Mouse (Mus musculus) spleen, adult 2 months (tissue): ENCODE measurements around the gene Rhoc. TPM values are rescaled to one million over a fixed set of nuclear protein-coding genes. Genes with fewer than 3 reads are reported as not detected.
"Not testable (repeated sequence)": the region's sequence is repeated elsewhere in the genome, so short reads cannot be mapped to it uniquely, and the experiment has no call there.

ENCODE experiments used
- DNase-seq, 2 experiments: peaks; one replicate each; pipeline versions ENCODE4 v3.0.0 to v3.0.0-alpha.2; 2012 to 2021; ENCODE audit warnings: low spot score in 2 of 2, low read depth in 1 of 2
- H3K27ac ChIP-seq: fragments of 200-500 bp; 2 replicates; pipeline ENCODE4 v1.5.1; 2012; ENCODE audit warnings: low read length, inconsistent platforms; ENCODE audit not compliant: insufficient read depth
- H3K27me3 ChIP-seq: fragments of 200-500 bp; 2 replicates; pipeline ENCODE4 v1.6.1; 2012; ENCODE audit warnings: mild to moderate bottlenecking, moderate library complexity, low read length, inconsistent platforms; ENCODE audit not compliant: control insufficient read depth, insufficient read depth
- H3K36me3 ChIP-seq: fragments of 200-500 bp; 2 replicates; pipeline ENCODE4 v1.6.1; 2012; ENCODE audit warnings: mild to moderate bottlenecking, low read length, inconsistent platforms; ENCODE audit not compliant: control insufficient read depth, insufficient read depth
- H3K4me1 ChIP-seq: fragments of 200-500 bp; 2 replicates; pipeline ENCODE4 v1.6.1; 2011; ENCODE audit warnings: inconsistent platforms; ENCODE audit not compliant: control insufficient read depth, insufficient read depth, insufficient read length
- H3K4me3 ChIP-seq: fragments of 200-500 bp; 2 replicates; pipeline ENCODE4 v1.5.1; 2011; ENCODE audit warnings: mild to moderate bottlenecking, inconsistent platforms; ENCODE audit not compliant: insufficient read depth, insufficient read length; ENCODE audit errors: extremely low read depth
- CTCF ChIP-seq: fragments of 200-500 bp; IDR thresholded peaks from 2 replicates; pipeline ENCODE4 v1.5.1; 2011; ENCODE audit warnings: mild to moderate bottlenecking, inconsistent platforms; ENCODE audit not compliant: insufficient read depth, insufficient read length, insufficient replicate concordance; ENCODE audit errors: extremely low read depth
- POLR2A ChIP-seq: fragments of 200-500 bp; IDR thresholded peaks from 2 replicates; pipeline ENCODE4 v1.6.1; 2011; ENCODE audit warnings: low read depth, low read length, inconsistent platforms
- WGBS: fragments of 180-500 bp; shearing (Covaris S2); methylation state at CpG from one replicate; pipeline ENCODE4 v1.1.7; 2018; 5-methylcytosine and 5-hydroxymethylcytosine counted together
- polyA plus RNA-seq: library from polyadenylated mRNA; depleted of rRNA; stranded (reverse); fragments of >200 nt; gene quantifications from 2 replicates; pipeline ENCODE4 v1.2.3, GENCODE M21; 2012

The Rhoc gene
- polyA plus RNA-seq, 1 experiment: 15.1 TPM

DNA sequence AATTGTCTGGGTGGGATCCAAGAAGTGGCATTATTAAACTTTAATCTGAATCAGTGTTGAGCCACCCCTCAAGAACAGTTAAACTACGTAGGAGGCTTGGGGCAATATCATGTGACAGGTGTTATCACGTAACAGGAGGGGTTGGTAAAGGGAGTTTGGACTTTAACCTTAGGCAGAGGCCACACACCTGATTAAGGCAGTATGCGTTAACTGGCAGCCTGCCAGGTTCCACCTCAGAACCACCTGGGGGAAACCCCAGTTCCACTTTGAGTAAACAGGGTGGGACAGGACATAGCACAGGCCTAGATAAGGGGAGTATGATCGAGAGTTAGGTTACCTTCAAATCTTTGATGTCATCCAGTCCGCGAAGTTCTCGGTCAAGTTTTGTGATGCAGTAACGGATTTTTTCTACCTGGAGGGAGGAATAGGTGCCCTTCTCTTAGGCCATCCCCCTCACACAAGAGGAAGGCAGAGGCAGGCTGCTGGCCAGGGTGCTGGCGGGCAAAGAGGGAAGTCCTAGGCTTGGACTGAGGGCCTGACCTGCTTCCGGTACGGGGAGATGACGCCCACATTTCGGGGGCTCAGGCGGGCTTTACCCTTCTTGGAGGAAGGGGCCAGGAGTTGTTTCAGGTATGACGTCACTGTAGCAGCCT is 8.4 kb downstream of the Rhoc start:
- TF ChIP-seq CTCF: no peak
- no peak for TF ChIP-seq POLR2A
- H3K27me3 ChIP-seq: no peaks in the 10 kb centered on the region
- no peak overlapping the region for H3K4me3 ChIP-seq
- H3K36me3 ChIP-seq: peaks cover 26% of the 10 kb centered on the region
- 83% methylated on average over 15 of the region's 15 CpGs for WGBS
- no peak overlapping the region for H3K27ac ChIP-seq
- H3K4me1 ChIP-seq: peaks cover 3% of the 10 kb centered on the region; the same call in 1 of the 2 replicates
- no peak for DNase-seq

DNA sequence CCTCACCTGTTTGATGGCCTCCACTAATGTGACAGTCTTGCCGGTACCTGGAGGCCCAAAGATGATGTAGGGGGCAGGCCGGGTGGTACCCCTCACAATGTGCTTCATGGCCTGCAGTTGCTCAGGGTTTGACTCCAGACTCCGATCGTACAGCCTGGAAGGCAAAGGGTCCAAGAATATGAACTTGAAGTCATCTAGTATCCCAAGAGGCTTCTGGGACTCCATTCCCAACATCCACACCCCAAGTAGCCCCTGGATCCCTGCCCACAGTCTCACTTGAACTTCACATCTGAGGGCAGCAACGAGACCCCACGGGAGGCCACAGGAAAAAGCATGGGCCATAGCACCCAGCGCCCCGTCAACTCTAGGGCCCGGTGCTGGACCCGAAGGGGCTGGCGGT is 12.5 kb downstream of the Rhoc start:
- 93% methylated on average over 11 of the region's 11 CpGs for WGBS
- no peak for TF ChIP-seq CTCF
- TF ChIP-seq POLR2A: no peak
- no peak for DNase-seq
- Histone ChIP-seq H3K27ac (no peak overlapping the region), H3K4me3 (no peak overlapping the region), H3K4me1 (peaks cover 3% of the 10 kb centered on the region; the same call in 1 of the 2 replicates), H3K36me3 (peaks cover 35% of the 10 kb centered on the region), H3K27me3 (no peaks in the 10 kb centered on the region)

DNA sequence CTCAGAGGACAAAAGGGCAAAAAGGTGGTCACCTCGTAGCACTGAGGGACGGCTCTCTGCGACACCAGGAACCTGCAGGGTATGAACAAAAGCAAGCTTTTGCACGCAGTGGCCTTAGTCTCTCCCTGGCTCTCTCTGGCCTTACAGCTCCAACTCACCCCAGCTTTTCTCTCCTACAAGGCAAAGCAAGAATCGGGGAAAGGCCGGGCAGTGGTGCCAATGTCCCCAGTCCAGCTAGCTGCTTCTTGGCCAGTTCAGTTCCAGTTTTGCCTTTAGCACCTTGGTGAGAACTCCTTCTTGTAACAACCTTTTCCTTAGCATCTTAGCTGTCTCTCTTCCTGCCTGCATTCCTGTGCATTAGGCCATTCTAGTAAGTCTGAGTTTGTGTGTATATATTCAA is 13.3 kb downstream of the Rhoc start:
- no peak for DNase-seq
- TF ChIP-seq POLR2A: no peak
- no peak for TF ChIP-seq CTCF
- Histone ChIP-seq H3K27me3 (no peaks in the 10 kb centered on the region), H3K36me3 (peaks cover 35% of the 10 kb centered on the region), H3K27ac (no peak overlapping the region), H3K4me1 (peaks cover 3% of the 10 kb centered on the region; the same call in 1 of the 2 replicates), H3K4me3 (no peak overlapping the region)
- WGBS: 95% methylated on average over 6 of the region's 6 CpGs

DNA sequence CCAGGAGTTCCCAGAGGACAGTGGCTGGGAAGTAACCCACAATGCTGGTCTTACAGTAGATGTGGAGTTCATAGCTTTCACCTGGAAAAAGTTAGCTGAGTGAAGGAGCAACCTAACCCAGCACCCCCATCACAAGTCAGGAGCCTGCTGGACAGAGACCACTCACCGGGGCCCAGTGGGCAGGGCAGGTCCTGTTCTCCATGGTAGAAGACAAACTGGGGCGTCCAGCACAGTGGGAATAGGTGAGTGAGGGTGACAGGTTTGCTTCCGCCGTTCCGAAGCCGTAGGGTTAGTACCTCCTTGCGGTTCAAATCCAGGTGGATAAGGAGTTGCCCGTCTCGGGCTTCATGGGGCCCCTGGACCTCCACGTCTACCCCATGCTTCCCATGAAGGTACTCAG is 16.1 kb downstream of the Rhoc start:
- Histone ChIP-seq H3K27ac (no peak overlapping the region), H3K4me1 (no peaks in the 10 kb centered on the region), H3K36me3 (peaks cover 32% of the 10 kb centered on the region), H3K27me3 (no peaks in the 10 kb centered on the region), H3K4me3 (no peak overlapping the region)
- 95% methylated on average over 10 of the region's 10 CpGs for WGBS
- no peak for DNase-seq
- TF ChIP-seq POLR2A: no peak
- TF ChIP-seq CTCF: no peak

DNA sequence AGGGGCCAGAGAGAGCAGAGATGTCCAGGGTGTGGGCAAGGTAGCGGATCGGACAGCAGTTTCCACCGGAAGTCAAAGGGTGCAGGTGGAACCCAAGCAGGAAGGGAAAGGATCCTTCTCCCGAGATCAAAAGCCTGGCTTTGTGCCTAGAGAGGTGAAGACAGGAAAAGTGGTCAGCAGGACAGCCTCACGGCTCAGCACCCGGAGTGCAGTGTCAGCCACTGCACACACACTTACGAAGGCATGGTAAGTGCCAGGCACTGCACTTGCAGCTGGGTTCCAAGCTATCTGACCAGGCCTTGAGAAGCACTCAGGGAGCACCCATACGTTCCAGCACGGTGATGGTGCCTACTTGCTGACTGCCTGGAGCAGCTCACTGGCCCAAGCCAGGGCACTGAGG is 17.4 kb downstream of the Rhoc start:
- WGBS: 93% methylated on average over 9 of the region's 9 CpGs
- H3K27me3 ChIP-seq: no peaks in the 10 kb centered on the region
- no peak overlapping the region for H3K27ac ChIP-seq
- TF ChIP-seq POLR2A (no peak), CTCF (no peak)
- H3K4me1 ChIP-seq: no peaks in the 10 kb centered on the region
- peaks cover 22% of the 10 kb centered on the region for H3K36me3 ChIP-seq
- DNase-seq: no peak
- no peak overlapping the region for H3K4me3 ChIP-seq

DNA sequence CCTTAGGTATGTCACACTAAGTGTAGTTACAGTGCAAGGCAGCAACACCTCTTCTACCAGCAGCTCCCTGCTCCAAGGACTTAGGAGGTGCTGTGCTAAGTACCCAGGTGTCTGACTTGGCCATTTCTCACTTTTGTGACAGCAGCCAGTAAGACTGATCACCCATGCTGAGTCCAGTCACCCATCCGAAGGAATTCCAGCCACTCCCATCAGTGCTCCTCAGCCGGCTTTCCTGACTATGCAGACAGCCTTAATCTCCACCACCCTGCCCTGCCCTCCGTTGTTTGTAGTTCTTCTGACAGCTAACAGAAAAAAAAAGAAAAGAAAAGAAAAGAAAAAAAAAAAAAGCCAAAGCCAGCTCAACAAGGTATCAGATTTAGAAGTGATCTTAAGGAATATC is 23.6 kb downstream of the Rhoc start:
- DNase-seq: no peak
- H3K4me1 ChIP-seq: peaks cover 2% of the 10 kb centered on the region; the same call in 1 of the 2 replicates
- no peak overlapping the region for H3K27ac ChIP-seq
- H3K36me3 ChIP-seq: no peaks in the 10 kb centered on the region
- H3K4me3 ChIP-seq: no peak overlapping the region
- TF ChIP-seq CTCF (no peak), POLR2A (no peak)
- 89% methylated on average over 3 of the region's 3 CpGs for WGBS
- no peaks in the 10 kb centered on the region for H3K27me3 ChIP-seq

DNA sequence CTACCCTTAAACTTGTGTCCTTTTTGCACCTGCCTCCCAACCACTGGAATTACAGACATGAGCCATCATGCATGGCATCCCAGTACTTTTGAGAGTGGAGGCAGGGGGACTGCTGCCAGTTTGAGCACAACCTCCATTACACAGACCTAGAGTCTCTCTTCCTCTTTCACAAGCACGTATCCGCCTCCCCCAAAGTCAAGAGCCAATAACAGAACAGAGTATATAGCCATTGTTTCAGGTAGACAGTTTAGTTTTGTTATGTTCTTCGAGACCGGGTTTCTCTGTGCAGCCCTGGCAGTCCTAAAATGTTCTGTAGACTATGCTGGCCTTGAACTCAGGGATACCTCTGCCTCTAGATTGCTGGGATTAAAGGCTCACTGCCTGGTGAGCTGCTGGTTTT is 24.1 kb downstream of the Rhoc start:
- 69% methylated on average over 4 of the region's 4 CpGs for WGBS

DNA sequence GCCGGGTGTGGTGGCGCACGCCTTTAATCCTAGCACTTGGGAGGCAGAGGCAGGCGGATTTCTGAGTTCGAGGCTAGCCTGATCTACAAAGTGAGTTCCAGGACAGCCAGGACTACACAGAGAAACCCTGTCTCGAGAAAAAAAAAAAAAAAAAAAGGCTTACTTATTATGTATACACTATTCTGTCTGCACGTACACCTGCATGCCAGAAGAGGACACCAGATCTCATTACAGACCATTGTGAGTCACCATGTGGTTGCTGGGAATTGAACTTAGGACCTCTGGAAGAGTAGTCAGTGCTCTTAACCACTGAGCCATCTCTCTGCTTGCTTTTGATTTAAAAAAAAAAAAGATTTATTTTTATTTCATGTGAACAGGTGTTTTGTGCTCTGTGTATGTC is 25.1 kb downstream of the Rhoc start:
- not testable (repeated sequence) for H3K27ac ChIP-seq, H3K4me1 ChIP-seq, H3K4me3 ChIP-seq, H3K27me3 ChIP-seq, DNase-seq, H3K36me3 ChIP-seq
- 94% methylated on average over 7 of the region's 7 CpGs for WGBS

More for the DNA sequence above, 24.1 kb downstream of the Rhoc start:
- no peak overlapping the region for H3K27ac ChIP-seq
- TF ChIP-seq CTCF: no peak
- TF ChIP-seq POLR2A: no peak
- H3K36me3 ChIP-seq: no peaks in the 10 kb centered on the region
- H3K27me3 ChIP-seq: no peaks in the 10 kb centered on the region
- H3K4me1 ChIP-seq: peaks cover 2% of the 10 kb centered on the region; the same call in 1 of the 2 replicates
- no peak for DNase-seq
- no peak overlapping the region for H3K4me3 ChIP-seq
